Mouse (Mus musculus) liver, adult 2 months (tissue): ENCODE measurements around the gene Arhgef1.

Experiments used
- CTCF ChIP-seq: fragments of 200-500 bp; IDR thresholded peaks from 2 replicates; pipeline ENCODE4 v1.5.1; 2011; ENCODE audit warnings: low read depth, low read length, control low read depth
- POLR2A ChIP-seq: fragments of 200-500 bp; IDR thresholded peaks from 2 replicates; pipeline ENCODE4 v1.6.1; 2011; ENCODE audit warnings: low read length, control low read depth; ENCODE audit not compliant: insufficient read depth; ENCODE audit errors: extremely low read depth

DNA sequence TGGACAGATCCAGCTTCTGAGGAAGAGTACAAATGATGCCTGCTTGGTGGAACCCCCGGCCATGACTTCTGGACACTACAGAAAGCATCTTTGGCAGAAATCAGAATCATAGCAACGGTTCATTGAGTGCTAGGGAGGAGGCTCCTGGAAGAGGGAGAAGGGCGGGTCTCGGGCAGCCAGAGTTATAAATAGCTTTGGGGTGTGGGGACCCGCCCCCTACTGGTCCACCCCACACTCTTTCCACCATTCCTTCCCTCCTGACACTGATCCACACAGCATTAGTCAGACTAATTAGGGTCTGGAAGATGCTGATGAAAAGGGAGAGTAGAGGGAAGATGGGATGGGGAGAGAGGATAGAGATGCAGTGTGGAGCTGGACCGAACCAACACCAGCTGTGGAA, 3.8 kb downstream of the Arhgef1 start:
- no peak for TF ChIP-seq POLR2A
- no peak for TF ChIP-seq CTCF
